Mouse (Mus musculus): ENCODE measurements at regions not wholly inside any gene's neighbourhood (a gene's known extent, or its start where the extent isn't known, plus 50 kb on each side); places are given as distances from the start of the nearest gene placed in this dataset.

GRCm38 (mm10) chr5:89991568-89991967 lies 108.4 kb upstream of the Adamts3 start:
- H3K27me3 ChIP-seq (replicated peaks), result no peaks in the 10 kb centered on the region
- no peaks in the 10 kb centered on the region for H3K4me1 ChIP-seq (ENCODE audit: control insufficient read depth in 1 of 2, insufficient read depth in 2 of 2)
- no peak for DNase-seq (ENCODE audit: extremely low read depth)
- H3K36me3 ChIP-seq (replicated peaks in 1 of 2; ENCODE audit: control insufficient read depth in 1 of 2, insufficient read depth in 1 of 2, low read length in 1 of 2), result no peaks in the 10 kb centered on the region
- H3K4me2 ChIP-seq (ENCODE audit: insufficient read depth, low read depth, poor library complexity, severe bottlenecking), result no peak overlapping the region
- in situ Hi-C loops (cut with MboI; ENCODE audit: low pct_ligation_motif_present, low pct_unique_long_range_greater_than_20kb, low sequenced_read_pairs) (loop anchor here (25.0 kb wide), 1 partner anchor 196 kb away; no protein-coding TSS in a partner anchor), dilution Hi-C loops (cut with MboI; ENCODE audit: extremely low pct_ligation_motif_present, extremely low pct_unique_long_range_greater_than_20kb, low sequenced_read_pairs) (no loop called here)
- H3K9me3 ChIP-seq (replicated peaks; ENCODE audit: low read length), result no peaks in the 10 kb centered on the region
- no peak overlapping the region for H3K27ac ChIP-seq (ENCODE audit: insufficient read depth, low read depth)
- TF ChIP-seq ZNF384 (IDR thresholded peaks at IDR 0.05; ENCODE audit: low read depth, low read length), result no peak
- TF ChIP-seq ELF1 (IDR thresholded peaks at IDR 0.05; ENCODE audit: low read depth, low read length), result no peak
- TF ChIP-seq CHD1 (IDR thresholded peaks at IDR 0.05; ENCODE audit: low read depth, low read length), result no peak
- TF ChIP-seq USF1 (IDR thresholded peaks at IDR 0.05; ENCODE audit: low read depth, low read length), result no peak
- TF ChIP-seq USF2 (conservative IDR thresholded peaks at IDR 0.05; ENCODE audit: low read depth, low read length), result no peak
- TF ChIP-seq ZC3H11A (IDR thresholded peaks at IDR 0.05; ENCODE audit: low read depth, low read length), result no peak
- TF ChIP-seq ETS1 (conservative IDR thresholded peaks at IDR 0.05; ENCODE audit: low read depth, low read length), result no peak
- TF ChIP-seq RCOR1 (conservative IDR thresholded peaks at IDR 0.05; ENCODE audit: low read depth, low read length), result no peak
- no peak for TF ChIP-seq HCFC1 (IDR thresholded peaks at IDR 0.05; ENCODE audit: low read depth, low read length)
- no peak for TF ChIP-seq MAZ (IDR thresholded peaks at IDR 0.05; ENCODE audit: low read depth, low read length)
- TF ChIP-seq RAD21 (IDR thresholded peaks at IDR 0.05; ENCODE audit: low read depth, low read length), result no peak
- no peak for TF ChIP-seq NRF1 (IDR thresholded peaks at IDR 0.05; ENCODE audit: low read depth, low read length)
- no peak for TF ChIP-seq UBTF (IDR thresholded peaks at IDR 0.05; ENCODE audit: low read depth, low read length)
- TF ChIP-seq E2F4 (IDR thresholded peaks at IDR 0.05; ENCODE audit: insufficient replicate concordance, low read depth, low read length), result no peak
- H3K79me2 ChIP-seq (replicated peaks; ENCODE audit: control insufficient read depth, extremely low read depth, insufficient read depth, poor library complexity, severe bottlenecking), result no peaks in the 10 kb centered on the region
- H3K9ac ChIP-seq (ENCODE audit: insufficient read depth, low read depth), result no peak overlapping the region
- H3K4me3 ChIP-seq (replicated peaks in 1 of 3; ENCODE audit: low read depth in 2 of 3, low read length in 2 of 3, poor library complexity in 1 of 3), result no peak overlapping the region

- dilution Hi-C loops (cut with MboI; ENCODE audit: extremely low pct_ligation_motif_present, extremely low pct_unique_long_range_greater_than_20kb, low sequenced_read_pairs), result no loop called here
Measured at GRCm38 (mm10) chr5:89981627-89982026, 98.5 kb upstream of the Adamts3 start.

More at GRCm38 (mm10) chr5:89981627-89982026, 98.5 kb upstream of the Adamts3 start:
- in situ Hi-C loops (cut with MboI; ENCODE audit: low pct_ligation_motif_present, low pct_unique_long_range_greater_than_20kb, low sequenced_read_pairs), result loop anchor here (25.0 kb wide), 1 partner anchor 206 kb away; no protein-coding TSS in a partner anchor
- TF ChIP-seq KAT2A (IDR thresholded peaks at IDR 0.05; ENCODE audit: insufficient replicate concordance, low read length) (no peak), SMC3 (IDR thresholded peaks at IDR 0.05; ENCODE audit: low read depth, low read length) (peak; percentile 52; the same call in 1 of the 2 replicates), MXI1 (IDR thresholded peaks at IDR 0.05; ENCODE audit: low read depth, low read length) (no peak), NRF1 (IDR thresholded peaks at IDR 0.05; ENCODE audit: low read depth, low read length) (no peak), CHD2 (IDR thresholded peaks at IDR 0.05; ENCODE audit: low read length) (no peak), IRF4 (IDR thresholded peaks at IDR 0.05; ENCODE audit: low read depth, low read length) (no peak), CTCF (conservative IDR thresholded peaks at IDR 0.05 in 1 of 2, IDR thresholded peaks at IDR 0.05 in 1 of 2; ENCODE audit: low read depth in 2 of 2, low read length in 2 of 2) (peak in 1 of 2 experiments; percentile 56; a peak in 3 of 4 replicates), JUND (conservative IDR thresholded peaks at IDR 0.05; ENCODE audit: low read depth, low read length) (no peak), E2F4 (IDR thresholded peaks at IDR 0.05; ENCODE audit: insufficient replicate concordance, low read depth, low read length) (no peak), ZKSCAN1 (IDR thresholded peaks at IDR 0.05; ENCODE audit: borderline replicate concordance, low read depth, low read length) (no peak), TCF12 (IDR thresholded peaks at IDR 0.05; ENCODE audit: low read depth, low read length) (no peak), BHLHE40 (IDR thresholded peaks at IDR 0.05; ENCODE audit: low read depth, low read length) (no peak), RAD21 (IDR thresholded peaks at IDR 0.05; ENCODE audit: low read depth, low read length) (peak; percentile 30), PAX5 (IDR thresholded peaks at IDR 0.05; ENCODE audit: low read length) (no peak), ETS1 (conservative IDR thresholded peaks at IDR 0.05; ENCODE audit: low read depth, low read length) (no peak), CHD1 (IDR thresholded peaks at IDR 0.05; ENCODE audit: low read depth, low read length) (no peak), TBP (conservative IDR thresholded peaks at IDR 0.05; ENCODE audit: low read depth, low read length) (no peak), USF2 (conservative IDR thresholded peaks at IDR 0.05; ENCODE audit: low read depth, low read length) (no peak), UBTF (IDR thresholded peaks at IDR 0.05; ENCODE audit: low read depth, low read length) (no peak), MAZ (IDR thresholded peaks at IDR 0.05; ENCODE audit: low read depth, low read length) (no peak)
- no peak overlapping the region for H3K9ac ChIP-seq (ENCODE audit: insufficient read depth, low read depth)
- DNase-seq (ENCODE audit: extremely low read depth), result no peak
- no peaks in the 10 kb centered on the region for H3K9me3 ChIP-seq (replicated peaks; ENCODE audit: low read length)
- H3K27me3 ChIP-seq (replicated peaks), result no peaks in the 10 kb centered on the region
- H3K4me3 ChIP-seq (replicated peaks in 1 of 3; ENCODE audit: low read depth in 2 of 3, low read length in 2 of 3, poor library complexity in 1 of 3), result no peak overlapping the region
- H3K4me1 ChIP-seq (ENCODE audit: control insufficient read depth in 1 of 2, insufficient read depth in 2 of 2), result no peaks in the 10 kb centered on the region
- H3K79me2 ChIP-seq (replicated peaks; ENCODE audit: control insufficient read depth, extremely low read depth, insufficient read depth, poor library complexity, severe bottlenecking), result no peaks in the 10 kb centered on the region
- H3K27ac ChIP-seq (ENCODE audit: insufficient read depth, low read depth), result no peak overlapping the region
- no peak overlapping the region for H3K4me2 ChIP-seq (ENCODE audit: insufficient read depth, low read depth, poor library complexity, severe bottlenecking)
- H3K36me3 ChIP-seq (replicated peaks in 1 of 2; ENCODE audit: control insufficient read depth in 1 of 2, insufficient read depth in 1 of 2, low read length in 1 of 2), result no peaks in the 10 kb centered on the region

Measured in CH12.LX (cell line).